Mouse (Mus musculus) kidney, postnatal 0 days (tissue): Measurements from ENCODE around the gene Ibtk. TPM values are rescaled to one million over a fixed set of nuclear protein-coding genes. Genes with fewer than 3 reads are reported as not detected.
A peak's percentile ranks its signal among the peaks of the same experiment; 100 is the strongest.

ENCODE experiments used
- ATAC-seq: fragments of 200-750 bp; cut with Nextera tagmentation; replicated peaks from 2 replicates; pipeline ENCODE4 v1.8.0; 2017; ENCODE audit warnings: low read depth, moderate number of reproducible peaks, moderate TSS enrichment, moderate library complexity; ENCODE audit not compliant: low FRiP score
- DNase-seq: peaks from one replicate; pipeline ENCODE4 v3.0.0-alpha.2; 2016; ENCODE audit warnings: low spot score
- H3K27ac ChIP-seq: fragments of 300-500 bp; sonication (generic); 2 replicates; pipeline ENCODE4 v1.5.1; 2014; ENCODE audit warnings: mild to moderate bottlenecking
- H3K27me3 ChIP-seq: fragments of 300-500 bp; sonication (generic); 2 replicates; pipeline ENCODE4 v1.6.1; 2014; ENCODE audit warnings: low read length, mixed read lengths; ENCODE audit not compliant: insufficient read depth
- H3K36me3 ChIP-seq: fragments of 300-500 bp; sonication (generic); 2 replicates; pipeline ENCODE4 v1.6.1; 2014; ENCODE audit warnings: low read length, mixed read lengths; ENCODE audit not compliant: insufficient read depth
- H3K4me1 ChIP-seq: fragments of 300-500 bp; sonication (generic); replicated peaks from 2 replicates; pipeline ENCODE4 v1.6.1; 2014; ENCODE audit warnings: antibody characterized with exemption, low read length, mixed read lengths; ENCODE audit not compliant: insufficient read depth
- H3K4me2 ChIP-seq: fragments of 300-500 bp; sonication (generic); 2 replicates; pipeline ENCODE4 v1.6.1; 2014; ENCODE audit warnings: mild to moderate bottlenecking, low read length, moderate library complexity, mixed read lengths
- H3K4me3 ChIP-seq: fragments of 300-500 bp; sonication (generic); replicated peaks from 2 replicates; pipeline ENCODE4 v1.5.1; 2014; ENCODE audit warnings: low read depth, low read length
- H3K9ac ChIP-seq: fragments of 300-500 bp; sonication (generic); 2 replicates; pipeline ENCODE4 v1.6.1; 2014; ENCODE audit warnings: low read depth, low read length
- H3K9me3 ChIP-seq: fragments of 300-500 bp; sonication (generic); replicated peaks from 2 replicates; pipeline ENCODE4 v1.6.1; 2016; ENCODE audit warnings: low read length, inconsistent platforms, mixed read lengths
- CTCF ChIP-seq: IDR thresholded peaks from 2 replicates; pipeline ENCODE4 v1.5.1; 2016; ENCODE audit warnings: antibody characterized with exemption, low read depth, mild to moderate bottlenecking, moderate library complexity
- WGBS: fragments of 180-500 bp; shearing (Covaris S2); extraction: QIAGEN DNeasy Blood & Tissue Kit; methylation state at CpG from one replicate; pipeline ENCODE4 v1.1.7; 2014; 5-methylcytosine and 5-hydroxymethylcytosine counted together
- polyA plus RNA-seq: library from polyadenylated mRNA; unstranded; fragments of >200 nt; fragmentation: Nextera tagmentation; extraction: Ambion mirVana; gene quantifications from 2 replicates; pipeline ENCODE4 v1.2.1, GENCODE M21; 2015

Ibtk gene
- polyA plus RNA-seq, 1 experiment from 2014 or later, result 20.0 TPM

GRCm38 (mm10) chr9:85771454-85771853, 22.3 kb upstream of the Ibtk start:
- 60% methylated on average over 3 of the region's 3 CpGs for WGBS
- Histone ChIP-seq H3K27me3 (no peaks in the 10 kb centered on the region), H3K9ac (no peak overlapping the region), H3K9me3 (no peaks in the 10 kb centered on the region), H3K4me2 (no peak overlapping the region), H3K4me1 (no peaks in the 10 kb centered on the region), H3K27ac (no peak overlapping the region), H3K36me3 (no peaks in the 10 kb centered on the region), H3K4me3 (no peak overlapping the region)
- TF ChIP-seq CTCF, result no peak
- ATAC-seq (no peak), DNase-seq (no peak)

GRCm38 (mm10) chr9:85770369-85770768, 21.2 kb upstream of the Ibtk start:
- 23% methylated on average over 4 of the region's 4 CpGs for WGBS
- TF ChIP-seq CTCF, result no peak
- DNase-seq (peak; percentile 13), ATAC-seq (no peak)
- no peaks in the 10 kb centered on the region for H3K4me1 ChIP-seq
- no peak overlapping the region for H3K27ac ChIP-seq
- no peak overlapping the region for H3K4me2 ChIP-seq
- H3K36me3 ChIP-seq, result no peaks in the 10 kb centered on the region
- no peaks in the 10 kb centered on the region for H3K9me3 ChIP-seq
- H3K27me3 ChIP-seq, result no peaks in the 10 kb centered on the region
- H3K4me3 ChIP-seq, result no peak overlapping the region
- no peak overlapping the region for H3K9ac ChIP-seq

GRCm38 (mm10) chr9:85769057-85769789, 20.1 kb upstream of the Ibtk start:
- DNase-seq (peak; percentile 17), ATAC-seq (no peak)
- Histone ChIP-seq H3K36me3 (no peaks in the 10 kb centered on the region), H3K27me3 (no peaks in the 10 kb centered on the region), H3K9me3 (no peaks in the 10 kb centered on the region), H3K9ac (no peak overlapping the region), H3K27ac (no peak overlapping the region), H3K4me3 (no peak overlapping the region), H3K4me1 (no peaks in the 10 kb centered on the region), H3K4me2 (no peak overlapping the region)
- no peak for TF ChIP-seq CTCF
- WGBS, result 57% methylated on average over 12 of the region's 12 CpGs

DNA sequence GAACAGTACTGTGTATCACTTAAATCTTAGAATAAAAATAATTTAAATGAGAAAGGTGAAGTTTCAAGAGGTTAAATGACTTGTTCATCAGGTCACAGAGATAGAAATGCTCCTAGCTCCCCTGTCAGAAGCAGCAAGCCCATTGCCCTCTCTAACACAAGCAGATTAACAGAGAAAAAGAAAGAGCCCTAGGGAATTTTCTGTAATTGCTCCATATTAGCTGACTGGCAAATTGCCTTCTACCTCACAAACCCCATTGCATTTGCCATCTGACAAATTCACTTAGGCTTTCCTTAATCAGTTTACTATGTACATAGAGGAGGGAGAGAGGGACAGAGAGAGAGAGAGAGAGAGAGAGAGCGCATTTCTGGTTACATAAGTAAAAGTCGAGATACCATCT, 18.1 kb upstream of the Ibtk start:
- no peak overlapping the region for H3K4me2 ChIP-seq
- no peaks in the 10 kb centered on the region for H3K27me3 ChIP-seq
- H3K27ac ChIP-seq, result no peak overlapping the region
- 85% methylated on average over 2 of the region's 2 CpGs for WGBS
- no peak overlapping the region for H3K9ac ChIP-seq
- no peak overlapping the region for H3K4me3 ChIP-seq
- no peaks in the 10 kb centered on the region for H3K9me3 ChIP-seq
- H3K36me3 ChIP-seq, result no peaks in the 10 kb centered on the region
- TF ChIP-seq CTCF, result no peak
- H3K4me1 ChIP-seq, result no peaks in the 10 kb centered on the region
- DNase-seq, result no peak
- ATAC-seq, result no peak

DNA sequence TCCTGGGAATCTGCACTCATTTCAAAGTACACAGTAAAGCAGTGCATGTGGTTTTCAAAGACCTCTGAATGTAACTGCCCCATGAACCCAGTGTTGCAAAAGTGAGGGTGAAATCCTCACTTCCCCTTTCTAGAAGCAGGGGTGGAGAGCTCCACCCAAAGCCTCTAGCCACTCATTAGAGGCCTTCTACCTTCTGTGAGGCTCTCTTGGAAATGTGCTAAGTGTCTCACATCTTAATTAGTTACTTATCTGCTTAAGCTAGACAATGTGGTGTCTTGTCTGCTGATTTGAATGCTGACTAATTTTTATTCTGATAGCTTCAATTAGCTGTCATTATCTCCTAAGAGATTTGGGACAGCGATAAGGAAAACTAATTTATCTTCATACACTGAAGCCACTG, 13.3 kb upstream of the Ibtk start:
- Histone ChIP-seq H3K27ac (no peak overlapping the region), H3K9me3 (no peaks in the 10 kb centered on the region), H3K4me3 (no peak overlapping the region), H3K4me2 (no peak overlapping the region), H3K36me3 (no peaks in the 10 kb centered on the region), H3K4me1 (no peaks in the 10 kb centered on the region), H3K9ac (no peak overlapping the region), H3K27me3 (no peaks in the 10 kb centered on the region)
- WGBS, result 96% methylated on average over 1 of the region's 1 CpGs
- no peak for ATAC-seq
- no peak for TF ChIP-seq CTCF
- DNase-seq, result no peak

GRCm38 (mm10) chr9:85750797-85751196, 1.7 kb upstream of the Ibtk start:
- DNase-seq (no peak), ATAC-seq (no peak)
- Histone ChIP-seq H3K27me3 (no peaks in the 10 kb centered on the region), H3K4me3 (no peak overlapping the region), H3K9me3 (no peaks in the 10 kb centered on the region), H3K4me1 (no peaks in the 10 kb centered on the region), H3K27ac (no peak overlapping the region), H3K4me2 (no peak overlapping the region), H3K9ac (no peak overlapping the region), H3K36me3 (no peaks in the 10 kb centered on the region)
- TF ChIP-seq CTCF, result no peak
- 86% methylated on average over 7 of the region's 7 CpGs for WGBS
